Mouse (Mus musculus): ENCODE data around the gene Vwc2l. TPM values are rescaled to one million over a fixed set of nuclear protein-coding genes. Genes with fewer than 3 reads are reported as not detected.

The Vwc2l gene
- polyA plus RNA-seq, 1 experiment from 2014 or later = not detected

GRCm38 (mm10) chr1:70855912-70856311 lies 130.4 kb downstream of the Vwc2l start:
- Histone ChIP-seq H3K36me3 (ENCODE audit: inconsistent target) (no peaks in the 10 kb centered on the region), H3K27ac (no peak overlapping the region), H3K79me2 (ENCODE audit: inconsistent target) (no peaks in the 10 kb centered on the region), H3K4me3 (ENCODE audit: inconsistent target) (no peak overlapping the region)
- 36% methylated on average over 5 of the region's 5 CpGs for WGBS (ENCODE audit: missing documents)

DNA sequence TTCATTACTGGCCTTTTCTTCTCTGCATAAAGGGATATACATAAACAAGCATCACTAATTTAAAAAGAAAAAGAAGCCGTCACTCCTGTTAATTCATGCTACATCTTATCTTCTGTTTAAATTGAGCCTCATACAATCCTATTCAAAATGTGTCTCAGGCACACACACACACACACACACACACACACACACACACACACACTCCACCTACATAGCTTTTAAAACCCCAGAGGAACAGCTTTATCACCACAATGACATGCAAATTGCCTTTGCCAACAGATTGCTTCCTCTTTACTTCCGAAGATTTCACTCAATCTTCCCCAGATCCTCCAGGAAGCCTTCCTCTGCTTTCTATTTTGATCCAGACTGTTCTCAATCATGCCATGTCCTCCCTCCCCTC lies 136.2 kb downstream of the Vwc2l start:
- no peaks in the 10 kb centered on the region for H3K79me2 ChIP-seq (ENCODE audit: inconsistent target)
- H3K4me3 ChIP-seq (ENCODE audit: inconsistent target) = no peak overlapping the region
- no peak overlapping the region for H3K27ac ChIP-seq
- H3K36me3 ChIP-seq (ENCODE audit: inconsistent target) = no peaks in the 10 kb centered on the region
- WGBS (ENCODE audit: missing documents) = 11% methylated on average over 1 of the region's 2 CpGs

DNA sequence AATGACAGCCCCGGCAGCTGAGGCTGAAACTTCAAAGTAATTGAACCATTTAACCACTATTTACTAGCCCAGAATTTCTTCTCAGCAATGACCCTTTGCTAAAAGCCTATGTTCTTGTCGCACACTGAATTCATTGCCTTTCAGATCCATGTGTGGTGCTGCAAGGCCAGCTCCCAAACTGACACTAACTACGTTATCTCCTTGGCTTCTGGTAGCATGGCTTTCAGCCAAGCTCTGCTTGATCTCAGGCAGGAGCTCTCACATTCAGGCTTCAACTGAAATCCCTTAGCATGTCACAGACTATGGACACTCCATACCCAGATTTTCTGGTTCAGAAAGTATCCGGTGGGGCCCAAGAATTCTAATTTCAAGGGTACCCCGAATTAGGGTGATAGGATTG lies 140.6 kb downstream of the Vwc2l start:
- WGBS (ENCODE audit: missing documents) = 77% methylated on average over 5 of the region's 5 CpGs
- no peak overlapping the region for H3K4me3 ChIP-seq (ENCODE audit: inconsistent target)
- H3K79me2 ChIP-seq (ENCODE audit: inconsistent target) = no peaks in the 10 kb centered on the region
- no peak overlapping the region for H3K27ac ChIP-seq
- no peaks in the 10 kb centered on the region for H3K36me3 ChIP-seq (ENCODE audit: inconsistent target)

DNA sequence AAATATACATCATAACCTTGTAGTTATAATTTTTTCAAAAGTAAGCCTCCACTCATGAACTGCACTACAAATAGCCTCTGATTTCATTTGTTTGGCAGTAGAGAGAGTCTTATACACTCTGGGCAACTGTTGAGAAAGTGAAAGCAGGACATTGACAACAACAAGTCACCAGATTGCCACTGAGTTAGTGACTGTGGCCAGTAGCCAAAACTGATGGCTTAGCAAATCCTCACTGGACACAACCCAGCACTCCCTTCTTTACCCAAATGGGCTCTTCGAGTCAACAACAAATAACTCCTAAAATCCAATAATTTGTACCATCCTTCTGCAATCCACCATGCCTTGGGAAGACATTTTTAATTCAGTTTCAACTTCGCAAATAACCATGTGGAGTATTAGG lies 155.0 kb downstream of the Vwc2l start:
- Histone ChIP-seq H3K27ac (no peak overlapping the region), H3K4me3 (ENCODE audit: inconsistent target) (no peak overlapping the region), H3K79me2 (ENCODE audit: inconsistent target) (no peaks in the 10 kb centered on the region), H3K36me3 (ENCODE audit: inconsistent target) (no peaks in the 10 kb centered on the region)
- WGBS (ENCODE audit: missing documents) = 100% methylated on average over 2 of the region's 2 CpGs

- Histone ChIP-seq H3K4me3 (ENCODE audit: inconsistent target) (no peak overlapping the region), H3K36me3 (ENCODE audit: inconsistent target) (no peaks in the 10 kb centered on the region), H3K27ac (no peak overlapping the region), H3K79me2 (ENCODE audit: inconsistent target) (no peaks in the 10 kb centered on the region)
- 90% methylated on average over 3 of the region's 3 CpGs for WGBS (ENCODE audit: missing documents)
Observed at GRCm38 (mm10) chr1:70881269-70881668, 155.8 kb downstream of the Vwc2l start.

GRCm38 (mm10) chr1:70884156-70884555 lies 158.6 kb downstream of the Vwc2l start:
- H3K36me3 ChIP-seq (ENCODE audit: inconsistent target) = no peaks in the 10 kb centered on the region
- WGBS (ENCODE audit: missing documents) = 91% methylated on average over 4 of the region's 4 CpGs
- no peak overlapping the region for H3K4me3 ChIP-seq (ENCODE audit: inconsistent target)
- no peak overlapping the region for H3K27ac ChIP-seq
- no peaks in the 10 kb centered on the region for H3K79me2 ChIP-seq (ENCODE audit: inconsistent target)

DNA sequence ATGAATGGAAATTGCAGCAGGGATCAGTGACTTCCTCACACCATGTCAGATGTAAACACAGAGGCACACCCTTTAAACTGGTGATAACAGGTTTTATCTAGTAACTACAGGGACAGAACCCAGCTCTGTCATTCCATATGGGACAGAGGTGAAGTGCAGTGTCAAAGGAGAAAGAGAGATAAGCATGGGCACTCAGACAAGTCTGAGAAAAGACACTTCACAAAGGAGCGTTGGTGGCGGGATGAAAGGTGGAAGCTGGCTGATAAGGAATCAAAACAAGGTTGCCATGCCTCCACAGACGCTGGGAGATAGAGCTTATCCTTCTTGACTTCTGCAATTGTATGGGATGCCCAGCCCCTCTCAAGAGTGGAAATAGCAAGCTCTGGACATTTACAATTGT lies 176.8 kb downstream of the Vwc2l start:
- no peak overlapping the region for H3K4me3 ChIP-seq (ENCODE audit: inconsistent target)
- H3K27ac ChIP-seq = no peak overlapping the region
- WGBS (ENCODE audit: missing documents) = 34% methylated on average over 3 of the region's 3 CpGs
- no peaks in the 10 kb centered on the region for H3K36me3 ChIP-seq (ENCODE audit: inconsistent target)
- no peaks in the 10 kb centered on the region for H3K79me2 ChIP-seq (ENCODE audit: inconsistent target)

DNA sequence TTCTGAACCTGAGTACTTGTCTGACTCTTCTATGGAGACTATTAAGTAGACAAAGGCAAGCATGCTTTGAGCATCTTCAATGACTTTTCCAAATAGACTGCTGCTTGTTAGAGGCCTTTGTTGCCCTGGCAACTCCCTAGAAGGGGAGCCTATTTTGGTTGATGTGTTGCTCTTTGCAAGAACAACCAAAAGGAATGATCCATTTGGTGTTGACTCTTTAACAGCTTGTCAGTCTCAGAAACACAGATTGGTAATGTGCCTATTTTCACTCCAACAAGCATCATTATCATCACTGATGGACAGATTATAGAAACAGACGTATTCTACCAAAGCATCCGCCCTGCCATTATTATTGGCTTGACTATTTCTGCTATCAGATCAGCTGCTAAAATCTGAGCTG lies 181.9 kb downstream of the Vwc2l start:
- Histone ChIP-seq H3K36me3 (ENCODE audit: inconsistent target) (no peaks in the 10 kb centered on the region), H3K79me2 (ENCODE audit: inconsistent target) (no peaks in the 10 kb centered on the region), H3K4me3 (ENCODE audit: inconsistent target) (no peak overlapping the region), H3K27ac (no peak overlapping the region)
- 92% methylated on average over 2 of the region's 2 CpGs for WGBS (ENCODE audit: missing documents)

- no peak overlapping the region for H3K4me3 ChIP-seq (ENCODE audit: inconsistent target)
- no peaks in the 10 kb centered on the region for H3K79me2 ChIP-seq (ENCODE audit: inconsistent target)
- 77% methylated on average over 4 of the region's 4 CpGs for WGBS (ENCODE audit: missing documents)
- H3K36me3 ChIP-seq (ENCODE audit: inconsistent target) = no peaks in the 10 kb centered on the region
- no peak overlapping the region for H3K27ac ChIP-seq
Observed at GRCm38 (mm10) chr1:70911235-70911634, 185.7 kb downstream of the Vwc2l start.

- H3K36me3 ChIP-seq (ENCODE audit: inconsistent target) = no peaks in the 10 kb centered on the region
- no peaks in the 10 kb centered on the region for H3K79me2 ChIP-seq (ENCODE audit: inconsistent target)
- 69% methylated on average over 9 of the region's 9 CpGs for WGBS (ENCODE audit: missing documents)
- no peak overlapping the region for H3K4me3 ChIP-seq (ENCODE audit: inconsistent target)
- no peak overlapping the region for H3K27ac ChIP-seq
Observed at GRCm38 (mm10) chr1:70913071-70913470, 187.6 kb downstream of the Vwc2l start.

GRCm38 (mm10) chr1:70918173-70919036 lies 192.9 kb downstream of the Vwc2l start:
- Histone ChIP-seq H3K27ac (no peak overlapping the region), H3K4me3 (ENCODE audit: inconsistent target) (no peak overlapping the region), H3K79me2 (ENCODE audit: inconsistent target) (no peaks in the 10 kb centered on the region), H3K36me3 (ENCODE audit: inconsistent target) (no peaks in the 10 kb centered on the region)
- WGBS (ENCODE audit: missing documents) = 49% methylated on average over 2 of the region's 2 CpGs

- WGBS (ENCODE audit: missing documents) = 91% methylated on average over 4 of the region's 4 CpGs
- Histone ChIP-seq H3K36me3 (ENCODE audit: inconsistent target) (no peaks in the 10 kb centered on the region), H3K79me2 (ENCODE audit: inconsistent target) (no peaks in the 10 kb centered on the region), H3K4me3 (ENCODE audit: inconsistent target) (no peak overlapping the region), H3K27ac (no peak overlapping the region)
Observed at GRCm38 (mm10) chr1:70933016-70933415, 207.5 kb downstream of the Vwc2l start.

Data from macrophage (primary cell).